Mouse (Mus musculus) NIH3T3 (cell line): Measurements from ENCODE around the gene Rbfox1.
A peak's percentile ranks its signal among the peaks of the same experiment; 100 is the strongest.

Source experiments
- DNase-seq: peaks from one replicate; pipeline ENCODE4 v3.0.0-alpha.2; 2012; ENCODE audit warnings: low read depth

Gene Rbfox1

GRCm38 (mm10) chr16:6350256-6350655 is 465.1 kb downstream of the Rbfox1 start:
- no peak for DNase-seq

GRCm38 (mm10) chr16:6353191-6353590 is 468.0 kb downstream of the Rbfox1 start:
- DNase-seq, result no peak

- no peak for DNase-seq
Observed at GRCm38 (mm10) chr16:6356931-6357330, 471.8 kb downstream of the Rbfox1 start.

GRCm38 (mm10) chr16:6365793-6366192 is 480.6 kb downstream of the Rbfox1 start:
- DNase-seq, result no peak

GRCm38 (mm10) chr16:6366649-6367048 is 481.5 kb downstream of the Rbfox1 start:
- no peak for DNase-seq

- DNase-seq, result no peak
Observed at GRCm38 (mm10) chr16:6380924-6381323, 495.8 kb downstream of the Rbfox1 start.

GRCm38 (mm10) chr16:6381572-6381971 is 496.4 kb downstream of the Rbfox1 start:
- DNase-seq, result no peak

- no peak for DNase-seq
Observed at GRCm38 (mm10) chr16:6382712-6383111, 497.6 kb downstream of the Rbfox1 start.

GRCm38 (mm10) chr16:6390278-6390930 is 505.2 kb downstream of the Rbfox1 start:
- no peak for DNase-seq

- DNase-seq, result no peak
Observed at GRCm38 (mm10) chr16:6396676-6397409, 511.7 kb downstream of the Rbfox1 start.

- peak; percentile 2 for DNase-seq
Observed at GRCm38 (mm10) chr16:6397635-6398034, 512.5 kb downstream of the Rbfox1 start.

GRCm38 (mm10) chr16:6402816-6403215 is 517.7 kb downstream of the Rbfox1 start:
- DNase-seq, result no peak

GRCm38 (mm10) chr16:6414846-6415245 is 529.7 kb downstream of the Rbfox1 start:
- no peak for DNase-seq

- DNase-seq, result no peak
Observed at GRCm38 (mm10) chr16:6421623-6422145, 536.5 kb downstream of the Rbfox1 start.

- DNase-seq, result no peak
Observed at GRCm38 (mm10) chr16:6423878-6424409, 538.8 kb downstream of the Rbfox1 start.

GRCm38 (mm10) chr16:6424738-6425137 is 539.6 kb downstream of the Rbfox1 start:
- no peak for DNase-seq

- no peak for DNase-seq
Observed at GRCm38 (mm10) chr16:6427292-6428281, 542.4 kb downstream of the Rbfox1 start.

- no peak for DNase-seq
Observed at GRCm38 (mm10) chr16:6430981-6431380, 545.8 kb downstream of the Rbfox1 start.

- no peak for DNase-seq
Observed at GRCm38 (mm10) chr16:6436445-6436844, 551.3 kb downstream of the Rbfox1 start.

GRCm38 (mm10) chr16:6448250-6448649 is 563.1 kb downstream of the Rbfox1 start:
- DNase-seq, result no peak

- DNase-seq, result peak; percentile 8
Observed at GRCm38 (mm10) chr16:6455349-6455748, 570.2 kb downstream of the Rbfox1 start.

GRCm38 (mm10) chr16:6479094-6479590 is 594.0 kb downstream of the Rbfox1 start:
- DNase-seq, result no peak
